Mouse (Mus musculus) erythroblast, embryonic 14.5 days (primary cell): ENCODE data around the gene Mthfr.

ENCODE experiments used
- GATA1 ChIP-seq: IDR thresholded peaks from 2 replicates; pipeline ENCODE4 v1.6.1; 2012; ENCODE audit warnings: low read length, inconsistent platforms, mixed read lengths
- TAL1 ChIP-seq: IDR thresholded peaks from 3 replicates; pipeline ENCODE4 v1.6.1; 2012; ENCODE audit warnings: low read length, inconsistent platforms, mixed read lengths

GRCm38 (mm10) chr4:148079944-148080596 lies 41.2 kb downstream of the Mthfr start:
- TF ChIP-seq GATA1 (no peak), TAL1 (no peak)
